In genomic region chr1:192311298-192311697, GRCm38 (mm10) we compare ENCODE assay signal across 26 mouse cellular contexts.
DNase-seq lines count a peak whose midpoint lies in the region; ATAC-seq and TF ChIP-seq lines count a peak whose summit lies in the region.
"Had no signal": no experiment of that assay in that cellular context is flagged by ENCODE, and none has a peak within 500 bp of the region (broad histone marks: within the 10 kb centered on the region; RNA-seq: fewer than 3 reads in every experiment).

No protein-coding gene starts in this region.

- TF ChIP-seq CTCF in MEL (IDR thresholded peaks at IDR 0.05 in 2 of 3, conservative IDR thresholded peaks at IDR 0.05 in 1 of 3; ENCODE audit: control insufficient read depth in 1 of 3, insufficient read depth in 1 of 3, low read depth in 2 of 3, low read length in 3 of 3, poor library complexity in 1 of 3, severe bottlenecking in 1 of 3): no peak

- H3K79me2 ChIP-seq in MEL (ENCODE audit: control insufficient read depth, insufficient read depth, low read length, poor library complexity): no peaks in the 10 kb centered on the region; the same call in 1 of the 2 replicates

- H3K4me3 ChIP-seq in MEL (ENCODE audit: control insufficient read depth in 1 of 2, insufficient read depth in 1 of 2, low read depth in 2 of 2, low read length in 2 of 2): no peak overlapping the region
- no peak overlapping the region for H3K4me3 ChIP-seq in intestine, embryonic 14.5 days (ENCODE audit: low read depth, low read length)
- H3K4me3 ChIP-seq in intestine, embryonic 16.5 days (ENCODE audit: low read length): no peak overlapping the region
- H3K4me3 ChIP-seq: embryonic facial prominence, embryonic 13.5 days; embryonic facial prominence, embryonic 15.5 days; erythroblast, embryonic 14.5 days; forebrain, embryonic 10.5 days; forebrain, embryonic 12.5 days had no signal

- DNase-seq in MEL (ENCODE audit: low read depth, low spot score): no peak
- no peak for DNase-seq in intestine, embryonic 14.5 days (ENCODE audit: low spot score)
- peak; percentile 52 for DNase-seq in large intestine, adult 2 months (ENCODE audit: low read depth, low spot score)
- no peak for DNase-seq in urinary bladder, postnatal 10 days (ENCODE audit: low spot score)
- no peak for DNase-seq in heart, postnatal 36 days
- no peak for DNase-seq in cerebellum, adult 11 months
- DNase-seq: adrenal gland, adult 8-10 months; adrenal gland, postnatal 14 days; adrenal gland, postnatal 36 days; cerebellum, adult 18-20 months; cerebellum, adult 8-10 months; cerebellum, adult 9-11 months; cerebellum, postnatal 14 days; cerebellum, postnatal 36 days; embryo, embryonic 11 days had no signal

- H3K27ac ChIP-seq in MEL (ENCODE audit: control insufficient read depth, low read depth, low read length): peak overlapping the region; percentile 100
- H3K27ac ChIP-seq in intestine, embryonic 14.5 days (ENCODE audit: low read depth): no peak overlapping the region
- peak overlapping the region; percentile 93 for H3K27ac ChIP-seq in intestine, embryonic 16.5 days (ENCODE audit: low read length)
- H3K27ac ChIP-seq: embryonic facial prominence, embryonic 13.5 days; embryonic facial prominence, embryonic 15.5 days; forebrain, embryonic 10.5 days; forebrain, embryonic 12.5 days had no signal

- no peaks in the 10 kb centered on the region for H3K9me3 ChIP-seq in MEL (replicated peaks; ENCODE audit: insufficient read depth, low read length)
- no peaks in the 10 kb centered on the region for H3K9me3 ChIP-seq in intestine, embryonic 14.5 days (ENCODE audit: control insufficient read depth, low read length)
- H3K9me3 ChIP-seq in intestine, embryonic 16.5 days (ENCODE audit: control insufficient read depth, low read length): no peaks in the 10 kb centered on the region
- H3K9me3 ChIP-seq: embryonic facial prominence, embryonic 13.5 days; embryonic facial prominence, embryonic 15.5 days; forebrain, embryonic 10.5 days; forebrain, embryonic 12.5 days had no signal

- peak; percentile 57; the same call in 1 of the 2 replicates for ATAC-seq in intestine, embryonic 14.5 days (replicated peaks; ENCODE audit: low FRiP score, low TSS enrichment, low read depth)
- peak; percentile 90 for ATAC-seq in intestine, embryonic 16.5 days
- ATAC-seq in megakaryocyte progenitor cell, adult 5-6 weeks (replicated peaks; ENCODE audit: poor library complexity): no peak
- ATAC-seq: activated CD4-positive, CD25-positive, alpha-beta regulatory T cell, adult 4 months; forebrain, embryonic 14.5 days; forebrain, embryonic 16.5 days; Patski had no signal

- TF ChIP-seq EP300 in MEL (IDR thresholded peaks at IDR 0.05; ENCODE audit: low read depth in 1 of 2, low read length in 2 of 2): no peak

- intact Hi-C loops in heart, postnatal 36 days (cut with DNase I): no loop called here

- no peak for TF ChIP-seq POLR2A in MEL (IDR thresholded peaks at IDR 0.05; ENCODE audit: control insufficient read depth in 1 of 2, insufficient read depth in 1 of 2, low read depth in 1 of 2, low read length in 2 of 2, poor library complexity in 1 of 2)

- no peak overlapping the region for H3K9ac ChIP-seq in MEL (ENCODE audit: control insufficient read depth, low read depth, low read length, poor library complexity, severe bottlenecking)
- no peak overlapping the region for H3K9ac ChIP-seq in intestine, embryonic 14.5 days (ENCODE audit: low read length)
- no peak overlapping the region for H3K9ac ChIP-seq in intestine, embryonic 16.5 days (ENCODE audit: low read depth, low read length)
- H3K9ac ChIP-seq: embryonic facial prominence, embryonic 13.5 days; embryonic facial prominence, embryonic 15.5 days; forebrain, embryonic 12.5 days had no signal

- H3K36me3 ChIP-seq in MEL (ENCODE audit: control insufficient read depth in 1 of 2, insufficient read depth in 2 of 2, low read length in 2 of 2): peaks cover 0 to 27% of the 10 kb centered on the region in 2 experiments; a peak in 2 of 4 replicates
- no peaks in the 10 kb centered on the region for H3K36me3 ChIP-seq in intestine, embryonic 14.5 days (ENCODE audit: control insufficient read depth, insufficient read depth, low read length)
- no peaks in the 10 kb centered on the region for H3K36me3 ChIP-seq in intestine, embryonic 16.5 days (ENCODE audit: control insufficient read depth, insufficient read depth, low read length)
- H3K36me3 ChIP-seq: embryonic facial prominence, embryonic 13.5 days; embryonic facial prominence, embryonic 15.5 days; forebrain, embryonic 10.5 days; forebrain, embryonic 12.5 days had no signal

- H3K4me2 ChIP-seq in intestine, embryonic 14.5 days (ENCODE audit: low read length): no peak overlapping the region
- no peak overlapping the region for H3K4me2 ChIP-seq in intestine, embryonic 16.5 days (ENCODE audit: low read depth, low read length)
- H3K4me2 ChIP-seq: embryonic facial prominence, embryonic 13.5 days; embryonic facial prominence, embryonic 15.5 days; forebrain, embryonic 12.5 days had no signal

- H3K27me3 ChIP-seq in MEL (ENCODE audit: control insufficient read depth in 1 of 2, insufficient read depth in 2 of 2, low read length in 2 of 2): no peaks in the 10 kb centered on the region
- no peaks in the 10 kb centered on the region for H3K27me3 ChIP-seq in intestine, embryonic 14.5 days (replicated peaks; ENCODE audit: control insufficient read depth, insufficient read depth, low read length)
- H3K27me3 ChIP-seq in intestine, embryonic 16.5 days (replicated peaks; ENCODE audit: control insufficient read depth, insufficient read depth, low read length): no peaks in the 10 kb centered on the region
- H3K27me3 ChIP-seq: embryonic facial prominence, embryonic 13.5 days; embryonic facial prominence, embryonic 15.5 days; forebrain, embryonic 12.5 days; Patski had no signal

- H3K4me1 ChIP-seq in MEL (ENCODE audit: control insufficient read depth in 1 of 2, insufficient read depth in 2 of 2, low read length in 2 of 2): peaks cover 5 to 24% of the 10 kb centered on the region in 2 experiments
- peaks cover 21% of the 10 kb centered on the region for H3K4me1 ChIP-seq in intestine, embryonic 14.5 days (replicated peaks; ENCODE audit: control insufficient read depth, insufficient read depth, low read length)
- peaks cover 23% of the 10 kb centered on the region for H3K4me1 ChIP-seq in intestine, embryonic 16.5 days (ENCODE audit: control insufficient read depth, insufficient read depth, low read length)
- H3K4me1 ChIP-seq: embryonic facial prominence, embryonic 13.5 days; embryonic facial prominence, embryonic 15.5 days had no signal

- no peak for TF ChIP-seq RAD21 in MEL (IDR thresholded peaks at IDR 0.05; ENCODE audit: low read depth, low read length)

TF ChIP-seq in MEL, 35 proteins besides CTCF, POLR2A, EP300 and RAD21:
- TF ChIP-seq MYB (IDR thresholded peaks at IDR 0.05; ENCODE audit: low read depth, low read length): no peak
- TF ChIP-seq ZKSCAN1 (IDR thresholded peaks at IDR 0.05; ENCODE audit: low read depth, low read length): no peak
- TF ChIP-seq ZNF384 (IDR thresholded peaks at IDR 0.05; ENCODE audit: low read depth, low read length): no peak
- no peak for TF ChIP-seq KAT2A (conservative IDR thresholded peaks at IDR 0.05; ENCODE audit: low read depth, low read length)
- no peak for TF ChIP-seq MAFK (IDR thresholded peaks at IDR 0.05; ENCODE audit: borderline replicate concordance, low read depth, low read length)
- no peak for TF ChIP-seq POLR2AphosphoS2 (IDR thresholded peaks at IDR 0.05; ENCODE audit: low read length)
- no peak for TF ChIP-seq MEF2A (IDR thresholded peaks at IDR 0.05; ENCODE audit: extremely low read depth, insufficient replicate concordance, low read depth, low read length, poor library complexity, severe bottlenecking)
- TF ChIP-seq MXI1 (IDR thresholded peaks at IDR 0.05; ENCODE audit: low read depth, low read length): no peak
- no peak for TF ChIP-seq ELF1 (IDR thresholded peaks at IDR 0.05; ENCODE audit: low read depth, low read length)
- TF ChIP-seq ZMIZ1 (IDR thresholded peaks at IDR 0.05; ENCODE audit: low read depth, low read length): no peak
- TF ChIP-seq SIN3A (IDR thresholded peaks at IDR 0.05; ENCODE audit: low read length): no peak
TF ChIP-seq in MEL: peak in this region for 0.
